Mouse (Mus musculus) stomach, embryonic 14.5 days (tissue): Measurements from ENCODE around the gene 2200002J24Rik. TPM values are rescaled to one million over a fixed set of nuclear protein-coding genes. Genes with fewer than 3 reads are reported as not detected.
"Not testable (repeated sequence)": the region's sequence is repeated elsewhere in the genome, so short reads cannot be mapped to it uniquely, and the experiment has no call there.

Experiments
- ATAC-seq: fragments of 200-750 bp; cut with Nextera tagmentation; 2 replicates; pipeline ENCODE4 v1.8.0; 2017; ENCODE audit warnings: low read depth, moderate TSS enrichment; ENCODE audit not compliant: insufficient number of reproducible peaks, insufficient read depth, low FRiP score
- H3K27ac ChIP-seq: fragments of 300-500 bp; sonication (generic); 2 replicates; pipeline ENCODE4 v1.5.1; 2014; ENCODE audit warnings: mild to moderate bottlenecking, low read length, moderate library complexity, mixed read lengths
- H3K27me3 ChIP-seq: fragments of 300-500 bp; sonication (generic); 2 replicates; pipeline ENCODE4 v1.6.1; 2014; ENCODE audit warnings: low read length, control low read depth, mixed read lengths; ENCODE audit not compliant: control insufficient read depth, insufficient read depth
- H3K36me3 ChIP-seq: fragments of 300-500 bp; sonication (generic); 2 replicates; pipeline ENCODE4 v1.6.1; 2014; ENCODE audit warnings: mild to moderate bottlenecking, control low read depth, low read length, moderate library complexity, mixed read lengths; ENCODE audit not compliant: control insufficient read depth, insufficient read depth
- H3K4me1 ChIP-seq: fragments of 300-500 bp; sonication (generic); 2 replicates; pipeline ENCODE4 v1.6.1; 2014; ENCODE audit warnings: low read length, control low read depth, mixed read lengths; ENCODE audit not compliant: control insufficient read depth, insufficient read depth
- H3K4me2 ChIP-seq: fragments of 300-500 bp; sonication (generic); replicated peaks from 2 replicates; pipeline ENCODE4 v1.6.1; 2014; ENCODE audit warnings: low read depth, low read length, control low read depth
- H3K4me3 ChIP-seq: fragments of 300-500 bp; sonication (generic); 2 replicates; pipeline ENCODE4 v1.5.1; 2014; ENCODE audit warnings: low read depth, low read length, control low read depth
- H3K9ac ChIP-seq: fragments of 300-500 bp; sonication (generic); replicated peaks from 2 replicates; pipeline ENCODE4 v1.6.1; 2014; ENCODE audit warnings: low read depth, mild to moderate bottlenecking, control low read depth, low read length, moderate library complexity, mixed read lengths
- H3K9me3 ChIP-seq: fragments of 300-500 bp; sonication (generic); 2 replicates; pipeline ENCODE4 v1.6.1; 2016; ENCODE audit warnings: low read depth, low read length, control low read depth; ENCODE audit not compliant: control insufficient read depth
- whole genome bisulfite sequencing: fragments of 180-500 bp; shearing (Covaris S2); extraction: QIAGEN DNeasy Blood & Tissue Kit; methylation state at CpG from one replicate; pipeline ENCODE4 v1.1.7; 2014; 5-methylcytosine and 5-hydroxymethylcytosine counted together
- polyA plus RNA-seq: library from polyadenylated mRNA; unstranded; fragments of >200 nt; fragmentation: Nextera tagmentation; extraction: Ambion mirVana; gene quantifications from 2 replicates; pipeline ENCODE4 v1.2.1, GENCODE M21; 2014

The 2200002J24Rik gene
- polyA plus RNA-seq, 1 experiment from 2014 or later = 0.91 TPM

- WGBS = 91% methylated on average over 5 of the region's 5 CpGs
- H3K4me1 ChIP-seq = peaks cover 3% of the 10 kb centered on the region; the same call in 1 of the 2 replicates
- H3K27ac ChIP-seq = no peak overlapping the region
- H3K27me3 ChIP-seq = no peaks in the 10 kb centered on the region
- no peak overlapping the region for H3K4me3 ChIP-seq
- H3K4me2 ChIP-seq = no peak overlapping the region
- ATAC-seq = no peak
- H3K9ac ChIP-seq = no peak overlapping the region
- no peaks in the 10 kb centered on the region for H3K9me3 ChIP-seq
- H3K36me3 ChIP-seq = no peaks in the 10 kb centered on the region
Measured at GRCm38 (mm10) chr7:30719669-30720068, 20.9 kb downstream of the 2200002J24Rik start.

GRCm38 (mm10) chr7:30721286-30721685, 22.6 kb downstream of the 2200002J24Rik start:
- no peaks in the 10 kb centered on the region for H3K27me3 ChIP-seq

GRCm38 (mm10) chr7:30723274-30723953, 24.7 kb downstream of the 2200002J24Rik start:
- H3K9me3 ChIP-seq = no peaks in the 10 kb centered on the region
- no peak overlapping the region for H3K9ac ChIP-seq
- no peak for ATAC-seq
- H3K27me3 ChIP-seq = no peaks in the 10 kb centered on the region
- peaks cover 3% of the 10 kb centered on the region for H3K4me1 ChIP-seq
- H3K27ac ChIP-seq = no peak overlapping the region
- H3K36me3 ChIP-seq = no peaks in the 10 kb centered on the region; the same call in 1 of the 2 replicates
- no peak overlapping the region for H3K4me2 ChIP-seq
- no peak overlapping the region for H3K4me3 ChIP-seq
- 65% methylated on average over 6 of the region's 6 CpGs for WGBS

More at GRCm38 (mm10) chr7:30721286-30721685, 22.6 kb downstream of the 2200002J24Rik start:
- H3K4me3 ChIP-seq = no peak overlapping the region
- H3K27ac ChIP-seq = no peak overlapping the region
- no peak overlapping the region for H3K9ac ChIP-seq
- no peak overlapping the region for H3K4me2 ChIP-seq
- WGBS = 80% methylated on average over 7 of the region's 7 CpGs
- no peaks in the 10 kb centered on the region for H3K9me3 ChIP-seq
- H3K36me3 ChIP-seq = no peaks in the 10 kb centered on the region; the same call in 1 of the 2 replicates
- peaks cover 3% of the 10 kb centered on the region; the same call in 1 of the 2 replicates for H3K4me1 ChIP-seq
- no peak for ATAC-seq

GRCm38 (mm10) chr7:30728214-30728613, 29.5 kb downstream of the 2200002J24Rik start:
- H3K27ac ChIP-seq = no peak overlapping the region
- H3K4me2 ChIP-seq = peak overlapping the region; percentile 82
- no peak for ATAC-seq
- H3K9ac ChIP-seq = peak overlapping the region; percentile 75
- peak overlapping the region; percentile 72 for H3K4me3 ChIP-seq
- no peaks in the 10 kb centered on the region for H3K9me3 ChIP-seq
- H3K36me3 ChIP-seq = peaks cover 5% of the 10 kb centered on the region; the same call in 1 of the 2 replicates
- H3K27me3 ChIP-seq = no peaks in the 10 kb centered on the region
- 78% methylated on average over 6 of the region's 6 CpGs for WGBS
- peaks cover 7% of the 10 kb centered on the region for H3K4me1 ChIP-seq

GRCm38 (mm10) chr7:30728739-30729395, 30.1 kb downstream of the 2200002J24Rik start:
- Histone ChIP-seq H3K4me2 (peak overlapping the region; percentile 82), H3K36me3 (peaks cover 7% of the 10 kb centered on the region), H3K4me3 (peak overlapping the region; percentile 72), H3K9ac (peak overlapping the region; percentile 75), H3K4me1 (peaks cover 7% of the 10 kb centered on the region), H3K9me3 (no peaks in the 10 kb centered on the region), H3K27me3 (no peaks in the 10 kb centered on the region), H3K27ac (0 out of 2 replicates have a peak overlapping the region, but pooled peaks have one; percentile 2)
- ATAC-seq = peak; percentile 26
- WGBS = 4% methylated on average over 26 of the region's 26 CpGs

GRCm38 (mm10) chr7:30729396-30730063, 30.8 kb downstream of the 2200002J24Rik start, which contains the start of gene Tmem147:
TSS of gene Tmem147 (minus strand) at chr7:30729540.
- WGBS = under 1% methylated on average over 60 of the region's 60 CpGs

GRCm38 (mm10) chr7:30730064-30730722, 31.5 kb downstream of the 2200002J24Rik start:
- Histone ChIP-seq H3K9ac (peak overlapping the region; percentile 75), H3K4me3 (peak overlapping the region; percentile 72), H3K36me3 (peaks cover 12% of the 10 kb centered on the region), H3K4me2 (peak overlapping the region; percentile 44), H3K27ac (peak overlapping the region; percentile 71)
- WGBS = 26% methylated on average over 10 of the region's 22 CpGs
- H3K27me3 ChIP-seq, ATAC-seq, H3K9me3 ChIP-seq, H3K4me1 ChIP-seq: not testable (repeated sequence)

More at GRCm38 (mm10) chr7:30729396-30730063, 30.8 kb downstream of the 2200002J24Rik start, which contains the start of gene Tmem147:
- Histone ChIP-seq H3K36me3 (peaks cover 9% of the 10 kb centered on the region), H3K27me3 (no peaks in the 10 kb centered on the region), H3K4me2 (peak within 1 kb of the TSS; percentile 82), H3K4me1 (peaks cover 7% of the 10 kb centered on the region), H3K9ac (peak within 1 kb of the TSS; percentile 75), H3K4me3 (peak within 1 kb of the TSS; percentile 72), H3K9me3 (no peaks in the 10 kb centered on the region), H3K27ac (peak within 1 kb of the TSS; percentile 71)
- peak; percentile 97 for ATAC-seq

GRCm38 (mm10) chr7:30736211-30736610, 37.5 kb downstream of the 2200002J24Rik start:
- Histone ChIP-seq H3K27ac (no peak overlapping the region), H3K4me3 (no peak overlapping the region), H3K9ac (no peak overlapping the region), H3K27me3 (no peaks in the 10 kb centered on the region), H3K4me2 (no peak overlapping the region), H3K4me1 (no peaks in the 10 kb centered on the region), H3K9me3 (no peaks in the 10 kb centered on the region), H3K36me3 (peaks cover 21% of the 10 kb centered on the region)
- 76% methylated on average over 3 of the region's 3 CpGs for WGBS
- ATAC-seq = no peak
